Mouse (Mus musculus) naive thymus-derived CD4-positive, alpha-beta T cell, adult 2 months (primary cell): ENCODE measurements around the gene Usp2.
A peak's percentile ranks its signal among the peaks of the same experiment; 100 is the strongest.

ENCODE experiments used
- DNase-seq: peaks from one replicate; pipeline ENCODE4 v3.0.0-alpha.2; 2011; ENCODE audit warnings: low read depth

Usp2 gene

GRCm38 (mm10) chr9:44046426-44046825 lies 20.4 kb upstream of the Usp2 start:
- DNase-seq = peak; percentile 37

- peak; percentile 76 for DNase-seq
Observed at GRCm38 (mm10) chr9:44047071-44047470, 19.8 kb upstream of the Usp2 start.

- DNase-seq = no peak
Observed at GRCm38 (mm10) chr9:44047571-44048490, 19.0 kb upstream of the Usp2 start.

GRCm38 (mm10) chr9:44048541-44049380 lies 18.1 kb upstream of the Usp2 start:
- DNase-seq = no peak

- DNase-seq = no peak
Observed at GRCm38 (mm10) chr9:44049381-44050165, 17.2 kb upstream of the Usp2 start.

GRCm38 (mm10) chr9:44052855-44053254 lies 14.0 kb upstream of the Usp2 start:
- peak; percentile 64 for DNase-seq

- DNase-seq = no peak
Observed at GRCm38 (mm10) chr9:44053936-44054335, 12.9 kb upstream of the Usp2 start.

GRCm38 (mm10) chr9:44058606-44059005 lies 8.2 kb upstream of the Usp2 start:
- no peak for DNase-seq

- DNase-seq = no peak
Observed at GRCm38 (mm10) chr9:44065177-44065576, 1.6 kb upstream of the Usp2 start.

GRCm38 (mm10) chr9:44067241-44067959 lies 579 bp downstream of the Usp2 start:
- DNase-seq = no peak

- no peak for DNase-seq
Observed at GRCm38 (mm10) chr9:44067960-44068330, 1.1 kb downstream of the Usp2 start.

- no peak for DNase-seq
Observed at GRCm38 (mm10) chr9:44069252-44069651, 2.4 kb downstream of the Usp2 start.

- DNase-seq = no peak
Observed at GRCm38 (mm10) chr9:44070113-44070843, 3.5 kb downstream of the Usp2 start.

GRCm38 (mm10) chr9:44070844-44071231 lies 4.0 kb downstream of the Usp2 start:
- DNase-seq = no peak

- no peak for DNase-seq
Observed at GRCm38 (mm10) chr9:44071914-44072598, 5.2 kb downstream of the Usp2 start.

- no peak for DNase-seq
Observed at GRCm38 (mm10) chr9:44072599-44072915, 5.7 kb downstream of the Usp2 start.

- no peak for DNase-seq
Observed at GRCm38 (mm10) chr9:44073115-44073514, 6.3 kb downstream of the Usp2 start.

- peak; percentile 67 for DNase-seq
Observed at GRCm38 (mm10) chr9:44074395-44075275, 7.8 kb downstream of the Usp2 start.

GRCm38 (mm10) chr9:44075276-44075995 lies 8.6 kb downstream of the Usp2 start:
- DNase-seq = no peak
